Mouse (Mus musculus) bone marrow macrophage, adult 2 months (primary cell): ENCODE data around the gene Mocs1. TPM values are rescaled to one million over a fixed set of nuclear protein-coding genes. Genes with fewer than 3 reads are reported as not detected.

Source experiments
- H3K27ac ChIP-seq: 2 replicates; pipeline ENCODE4 v1.5.1; 2012; ENCODE audit warnings: low read depth, low read length; ENCODE audit not compliant: insufficient read depth
- H3K4me1 ChIP-seq: 2 replicates; pipeline ENCODE4 v1.6.1; 2012; ENCODE audit warnings: low read length; ENCODE audit not compliant: control insufficient read depth, insufficient read depth
- H3K4me3 ChIP-seq: 2 replicates; pipeline ENCODE4 v1.5.1; 2012; ENCODE audit warnings: mild to moderate bottlenecking, low read length, moderate library complexity; ENCODE audit not compliant: insufficient read depth
- CTCF ChIP-seq: IDR thresholded peaks from 2 replicates; pipeline ENCODE4 v1.5.1; 2012; ENCODE audit warnings: low read depth, mild to moderate bottlenecking, low read length, moderate library complexity
- POLR2A ChIP-seq: IDR thresholded peaks from 2 replicates; pipeline ENCODE4 v1.6.1; 2012; ENCODE audit warnings: mild to moderate bottlenecking, low read depth, low read length, borderline replicate concordance
- polyA plus RNA-seq: library from polyadenylated mRNA; stranded (reverse); fragments of >200 nt; gene quantifications from 2 replicates; pipeline ENCODE4 v1.2.4, GENCODE M21; 2012; ENCODE audit not compliant: missing spikeins, insufficient read depth, insufficient read length

The Mocs1 gene
- polyA plus RNA-seq, 1 experiment = 34.5 TPM

- Histone ChIP-seq H3K4me3 (no peak overlapping the region), H3K27ac (no peak overlapping the region), H3K4me1 (no peaks in the 10 kb centered on the region)
- TF ChIP-seq CTCF (no peak), POLR2A (no peak)
Measured at GRCm38 (mm10) chr17:49474051-49474450, 45.9 kb downstream of the Mocs1 start.

DNA sequence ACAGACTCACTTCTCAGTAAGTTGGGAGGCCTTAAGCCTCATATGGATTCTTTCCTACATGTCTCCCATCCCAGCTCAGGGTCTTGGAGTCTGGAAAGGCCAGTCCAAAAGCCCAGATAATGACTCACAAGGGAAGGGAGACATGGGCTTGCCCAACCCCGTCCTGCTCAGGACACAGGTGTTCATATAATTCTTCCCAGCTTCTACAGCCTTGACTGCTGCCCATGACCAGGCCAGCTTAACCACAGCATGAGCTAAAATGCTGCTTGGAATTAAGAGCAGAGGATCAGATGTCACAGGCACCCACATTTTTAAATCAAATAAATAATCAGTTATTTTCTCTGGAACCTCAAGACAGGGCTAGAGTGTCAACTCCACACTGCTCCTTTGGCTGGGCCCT lies 47.0 kb downstream of the Mocs1 start:
- no peak overlapping the region for H3K27ac ChIP-seq

DNA sequence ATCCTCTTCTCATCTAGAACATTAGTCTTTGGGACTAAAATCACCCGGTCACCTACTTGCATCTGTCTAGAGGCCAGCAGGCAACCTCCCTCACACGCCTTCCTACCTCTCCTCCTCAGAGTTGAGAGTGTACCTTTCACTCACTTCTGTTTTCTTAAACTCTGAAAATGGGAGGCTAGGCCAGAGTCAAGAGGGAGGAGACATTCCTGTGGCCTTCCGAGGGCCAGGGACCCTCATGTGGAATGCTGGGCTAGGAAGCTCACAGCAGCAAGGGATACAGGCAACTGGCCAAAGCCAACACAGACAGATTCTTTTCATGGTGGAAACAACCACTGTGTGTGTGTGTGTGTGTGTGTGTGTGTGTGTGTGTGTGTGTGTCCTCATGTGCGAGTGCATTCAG lies 49.2 kb downstream of the Mocs1 start:
- H3K27ac ChIP-seq = no peak overlapping the region
- TF ChIP-seq CTCF (no peak), POLR2A (no peak)
- H3K4me3 ChIP-seq = no peak overlapping the region
- no peaks in the 10 kb centered on the region for H3K4me1 ChIP-seq

More for the DNA sequence above, 47.0 kb downstream of the Mocs1 start:
- no peak overlapping the region for H3K4me3 ChIP-seq
- no peaks in the 10 kb centered on the region for H3K4me1 ChIP-seq
- no peak for TF ChIP-seq CTCF

DNA sequence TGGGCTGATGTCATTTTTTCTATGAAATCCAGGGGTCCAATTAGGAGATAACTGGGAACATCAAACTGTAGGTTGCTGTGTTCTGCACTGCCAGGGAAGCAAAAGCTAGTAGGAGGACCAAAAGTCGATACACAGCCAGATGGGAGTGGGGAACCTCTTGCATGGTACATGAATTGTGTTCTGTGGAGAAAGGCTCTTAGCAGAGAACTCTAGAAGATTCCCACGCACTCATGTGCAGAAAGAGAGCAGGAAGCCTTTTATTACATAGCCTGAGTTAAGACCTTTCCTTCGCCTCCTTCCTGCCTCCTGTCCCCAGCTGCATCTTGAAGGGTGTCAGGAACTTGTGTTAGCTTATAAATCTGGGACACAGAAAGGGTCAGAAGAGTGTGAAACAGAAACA lies 53.7 kb downstream of the Mocs1 start:
- Histone ChIP-seq H3K27ac (no peak overlapping the region), H3K4me1 (no peaks in the 10 kb centered on the region), H3K4me3 (no peak overlapping the region)
- TF ChIP-seq CTCF = no peak
- TF ChIP-seq POLR2A = no peak

GRCm38 (mm10) chr17:49484435-49484834 lies 56.3 kb downstream of the Mocs1 start:
- H3K4me1 ChIP-seq = no peaks in the 10 kb centered on the region
- H3K27ac ChIP-seq = no peak overlapping the region
- no peak overlapping the region for H3K4me3 ChIP-seq
- TF ChIP-seq CTCF (no peak), POLR2A (no peak)

DNA sequence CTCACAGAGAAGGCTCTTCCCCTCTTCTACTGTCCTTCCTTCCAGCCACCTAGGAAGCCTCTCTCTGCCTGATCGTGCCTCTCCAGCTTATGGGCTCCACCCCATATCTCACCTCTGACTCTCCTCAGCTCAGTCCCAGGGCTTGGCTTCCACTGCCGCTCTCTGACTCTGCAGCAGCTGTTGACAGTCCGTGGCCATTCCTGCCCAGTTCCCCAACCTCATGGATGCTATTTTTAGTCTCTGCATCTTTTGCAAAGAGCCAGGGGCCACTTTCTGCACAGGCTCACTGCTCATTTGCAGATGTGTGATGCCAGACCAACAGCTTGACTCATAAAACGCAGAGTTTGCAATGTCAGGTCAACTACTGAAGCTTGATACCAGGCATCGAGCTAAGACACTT lies 60.9 kb downstream of the Mocs1 start:
- TF ChIP-seq CTCF (no peak), POLR2A (no peak)
- Histone ChIP-seq H3K4me3 (no peak overlapping the region), H3K4me1 (no peaks in the 10 kb centered on the region), H3K27ac (no peak overlapping the region)

GRCm38 (mm10) chr17:49493276-49493675 lies 65.1 kb downstream of the Mocs1 start:
- Histone ChIP-seq H3K4me3 (no peak overlapping the region), H3K4me1 (no peaks in the 10 kb centered on the region), H3K27ac (no peak overlapping the region)
- TF ChIP-seq CTCF (no peak), POLR2A (no peak)

GRCm38 (mm10) chr17:49498169-49498568 lies 70.0 kb downstream of the Mocs1 start:
- Histone ChIP-seq H3K4me1 (no peaks in the 10 kb centered on the region), H3K4me3 (no peak overlapping the region), H3K27ac (no peak overlapping the region)
- no peak for TF ChIP-seq CTCF
- no peak for TF ChIP-seq POLR2A

DNA sequence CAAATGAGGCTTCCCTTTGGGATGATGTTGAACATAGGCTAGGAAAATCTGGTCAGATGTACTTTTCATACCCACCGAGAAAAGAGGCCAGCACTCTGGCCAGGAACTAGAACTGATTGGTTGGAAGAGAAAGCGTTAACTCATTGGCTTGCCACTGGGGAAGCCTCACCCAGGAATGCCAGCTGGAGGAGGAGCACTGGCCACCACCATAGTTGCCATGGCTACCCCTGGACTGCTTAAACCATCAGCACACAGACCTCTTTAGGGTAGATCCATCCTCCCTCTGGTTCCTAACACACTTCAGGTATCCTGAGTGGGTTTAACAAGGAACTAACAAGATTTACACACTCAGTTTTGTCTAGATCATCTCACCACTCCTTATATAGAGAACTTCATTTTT lies 71.5 kb downstream of the Mocs1 start:
- H3K4me1 ChIP-seq = no peaks in the 10 kb centered on the region
- TF ChIP-seq POLR2A (no peak), CTCF (no peak)
- no peak overlapping the region for H3K27ac ChIP-seq
- H3K4me3 ChIP-seq = no peak overlapping the region

- Histone ChIP-seq H3K4me3 (no peak overlapping the region), H3K27ac (no peak overlapping the region), H3K4me1 (no peaks in the 10 kb centered on the region)
- TF ChIP-seq POLR2A = no peak
- no peak for TF ChIP-seq CTCF
Measured at GRCm38 (mm10) chr17:49500234-49500633, 72.1 kb downstream of the Mocs1 start.

GRCm38 (mm10) chr17:49503246-49503900 lies 75.2 kb downstream of the Mocs1 start:
- no peak overlapping the region for H3K4me3 ChIP-seq
- TF ChIP-seq POLR2A = no peak
- TF ChIP-seq CTCF = no peak

More at GRCm38 (mm10) chr17:49503246-49503900, 75.2 kb downstream of the Mocs1 start:
- Histone ChIP-seq H3K4me1 (no peaks in the 10 kb centered on the region), H3K27ac (no peak overlapping the region)

Other genes starting within 250 kb of the Mocs1 start
- gene Daam2, start 136.0 kb downstream of the Mocs1 start, polyA plus RNA-seq = not detected in 2 replicates
- not detected in 2 replicates for gene Kif6, start 186.8 kb downstream of the Mocs1 start, polyA plus RNA-seq